Comparison of ENCODE assay signal across 25 mouse cellular contexts in the genomic region with DNA sequence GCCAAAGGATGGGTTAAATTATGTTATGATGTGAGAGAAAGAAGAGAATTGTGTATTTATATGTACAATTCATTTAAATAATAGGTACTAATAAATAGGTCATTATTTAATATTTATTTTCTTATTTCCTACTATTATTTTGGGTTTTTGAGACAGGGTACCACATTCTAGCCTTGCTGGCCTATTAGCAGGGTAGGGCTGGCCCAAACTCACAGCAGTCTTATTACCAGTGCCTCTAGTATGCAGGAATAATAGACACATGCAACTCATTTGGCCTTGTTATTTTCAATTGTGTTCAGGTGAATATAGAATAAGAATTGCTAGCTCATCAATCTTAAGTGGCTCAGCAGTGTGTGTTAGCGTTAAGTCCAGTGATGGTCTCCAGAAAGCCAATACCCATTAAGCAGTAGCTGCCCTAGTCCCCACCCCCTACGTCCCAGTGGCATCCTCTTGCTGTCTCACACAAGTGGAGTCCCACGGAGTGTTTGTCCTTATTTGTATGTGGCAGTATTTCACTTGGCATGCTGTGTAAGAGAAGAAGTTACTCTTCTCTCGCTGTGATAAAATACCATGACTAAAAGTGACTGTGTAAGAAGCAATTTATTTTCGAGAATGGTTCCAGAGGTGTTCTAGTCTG.
DNase-seq lines count a peak whose midpoint lies in the region; ATAC-seq and TF ChIP-seq lines count a peak whose summit lies in the region.
"Had no signal": no experiment of that assay in that cellular context is flagged by ENCODE, and none has a peak within 500 bp of the region (broad histone marks: within the 10 kb centered on the region; RNA-seq: fewer than 3 reads in every experiment).

No protein-coding gene starts in this region.

- WGBS in limb, embryonic 10.5 days, result 72% methylated on average over 5 of the region's 5 CpGs

- no peak for TF ChIP-seq CTCF in layer of hippocampus, adult 2 months (conservative IDR thresholded peaks at IDR 0.05)
- TF ChIP-seq CTCF in cortical plate, adult 2 months (IDR thresholded peaks at IDR 0.05; ENCODE audit: extremely low read depth, insufficient read depth, low read length), result no peak
- no peak for TF ChIP-seq CTCF in gastrocnemius, adult 2 months (IDR thresholded peaks at IDR 0.05)

- H3K27ac ChIP-seq in layer of hippocampus, adult 2 months, result peak overlapping the region; percentile 92
- H3K27ac ChIP-seq in cortical plate, adult 2 months (ENCODE audit: insufficient read depth, low read length), result 0 out of 2 replicates have a peak overlapping the region, but pooled peaks have one; percentile 17
- H3K27ac ChIP-seq in limb, embryonic 10.5 days, result 0 out of 2 replicates have a peak overlapping the region, but pooled peaks have one; percentile 28
- H3K27ac ChIP-seq in gastrocnemius, adult 2 months, result no peak overlapping the region
- H3K27ac ChIP-seq: embryonic facial prominence, embryonic 13.5 days; heart, embryonic 13.5 days; hindbrain, embryonic 10.5 days; liver, embryonic 12.5 days had no signal

- peaks cover 6% of the 10 kb centered on the region for H3K4me1 ChIP-seq in cortical plate, adult 2 months (ENCODE audit: control insufficient read depth, insufficient read depth, low read length)
- H3K4me1 ChIP-seq in limb, embryonic 10.5 days, result peaks cover 34% of the 10 kb centered on the region
- H3K4me1 ChIP-seq: liver, embryonic 12.5 days had no signal

- no peaks in the 10 kb centered on the region for H3K27me3 ChIP-seq in limb, embryonic 10.5 days (ENCODE audit: low read depth, poor library complexity, severe bottlenecking)
- H3K27me3 ChIP-seq: embryonic facial prominence, embryonic 13.5 days; heart, embryonic 13.5 days; liver, embryonic 12.5 days had no signal

- no peak for TF ChIP-seq POLR2A in cortical plate, adult 2 months (IDR thresholded peaks at IDR 0.05; ENCODE audit: extremely low read depth, insufficient read depth, low read length)

- DNase-seq in frontal cortex, postnatal 14 days (ENCODE audit: low spot score in 2 of 2), result no peak
- DNase-seq in layer of hippocampus, adult 2 months (ENCODE audit: low spot score in 2 of 2), result no peak
- no peak for DNase-seq in layer of hippocampus, postnatal 14 days (ENCODE audit: low spot score in 2 of 2)
- no peak for DNase-seq in limb, embryonic 10.5 days (ENCODE audit: low spot score)
- DNase-seq in spleen, postnatal 10 days (ENCODE audit: low spot score in 2 of 2), result no peak
- no peak for DNase-seq in gastrocnemius, adult 2 months
- DNase-seq: adrenal gland, postnatal 25 days; B cell, adult 2 months; cerebellum, adult 11-12 months; cerebellum, adult 9-11 months; gastrocnemius, postnatal 36 days; heart, postnatal 10 days; kidney, adult 18-20 months; kidney, postnatal 36 days; liver, postnatal 0 days; lung, postnatal 36 days; right cerebral cortex, postnatal 25 days; thymus, postnatal 14 days had no signal

- peak; percentile 15; the same call in 1 of the 2 replicates for ATAC-seq in frontal cortex, adult (ENCODE audit: low TSS enrichment)
- ATAC-seq: liver, embryonic 12.5 days; liver, postnatal 0 days had no signal

- H3K4me3 ChIP-seq in layer of hippocampus, adult 2 months, result no peak overlapping the region
- no peak overlapping the region for H3K4me3 ChIP-seq in cortical plate, adult 2 months (ENCODE audit: insufficient read depth, low read length)
- H3K4me3 ChIP-seq in limb, embryonic 10.5 days, result no peak overlapping the region
- no peak overlapping the region for H3K4me3 ChIP-seq in gastrocnemius, adult 2 months
- H3K4me3 ChIP-seq: embryonic facial prominence, embryonic 13.5 days; heart, embryonic 13.5 days; hindbrain, embryonic 10.5 days; liver, embryonic 12.5 days; myocyte had no signal

- H3K9me3 ChIP-seq in limb, embryonic 10.5 days (replicated peaks), result no peaks in the 10 kb centered on the region
- H3K9me3 ChIP-seq: embryonic facial prominence, embryonic 13.5 days; heart, embryonic 13.5 days; hindbrain, embryonic 10.5 days; liver, embryonic 12.5 days had no signal

- intact Hi-C loops in gastrocnemius, adult 2 months (cut with DNase I), result no loop called here

- H3K36me3 ChIP-seq in limb, embryonic 10.5 days, result no peaks in the 10 kb centered on the region
- H3K36me3 ChIP-seq: embryonic facial prominence, embryonic 13.5 days; heart, embryonic 13.5 days; hindbrain, embryonic 10.5 days; liver, embryonic 12.5 days had no signal
